Mouse (Mus musculus): Measurements from ENCODE around the gene Kctd14.

DNA sequence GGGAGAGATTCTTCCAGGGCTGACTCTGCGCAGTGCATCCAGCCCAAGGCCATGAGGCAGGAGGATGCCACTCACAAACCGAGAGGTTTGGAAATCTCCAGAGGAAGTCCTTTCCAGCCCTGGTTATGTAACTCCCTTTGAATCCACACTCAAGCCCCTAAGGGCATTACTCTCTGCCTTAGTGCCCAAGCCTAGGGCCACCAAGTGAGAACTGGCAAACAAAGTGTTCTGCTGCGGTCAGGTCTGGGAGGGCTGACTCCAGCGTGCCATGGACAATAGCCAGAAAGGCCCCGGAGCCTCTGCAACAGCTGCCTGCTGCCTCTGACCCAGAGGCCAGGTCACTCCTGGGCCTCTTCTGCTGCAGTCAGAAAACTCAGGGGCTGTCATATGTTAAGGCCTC is 32.4 kb upstream of the Kctd14 start:
- TF ChIP-seq CTCF (IDR thresholded peaks at IDR 0.05; ENCODE audit: low read depth): no peak
- TF ChIP-seq EP300 (optimal IDR thresholded peaks at IDR 0.05): no peak
